In the genomic region with DNA sequence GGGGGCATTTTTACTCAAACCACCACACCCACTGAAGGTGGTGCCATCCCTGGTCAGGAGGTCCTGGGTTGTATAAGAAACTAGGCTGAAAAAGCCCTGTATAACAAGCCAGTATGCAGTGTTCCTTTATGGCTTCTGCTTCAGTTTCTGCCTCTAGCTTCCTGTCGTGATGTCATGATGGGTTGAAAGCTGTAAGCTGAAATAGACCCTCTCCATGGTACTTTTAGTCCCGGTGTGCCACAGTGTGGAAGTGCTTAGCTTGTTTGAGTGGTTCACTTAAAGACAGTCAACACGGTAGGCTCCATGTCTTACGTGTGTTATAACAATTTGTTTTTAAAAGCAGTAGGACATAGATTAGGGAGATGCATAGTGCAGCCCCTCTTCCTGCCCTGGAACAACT, we compare ENCODE assay signal across 29 mouse cellular contexts. TPM values are rescaled to one million over a fixed set of nuclear protein-coding genes. Genes with fewer than 3 reads are reported as not detected.
DNase-seq lines count a peak whose midpoint lies in the region; ATAC-seq and TF ChIP-seq lines count a peak whose summit lies in the region.
"Had no signal": no experiment of that assay in that cellular context is flagged by ENCODE, and none has a peak within 500 bp of the region (broad histone marks: within the 10 kb centered on the region; RNA-seq: fewer than 3 reads in every experiment).

No protein-coding gene starts in this region.

- no peaks in the 10 kb centered on the region for H3K27me3 ChIP-seq in intestine, embryonic 15.5 days (replicated peaks)
- no peaks in the 10 kb centered on the region for H3K27me3 ChIP-seq in intestine, postnatal 0 days (replicated peaks; ENCODE audit: control insufficient read depth, insufficient read depth, low read length)
- no peaks in the 10 kb centered on the region for H3K27me3 ChIP-seq in CH12.LX (replicated peaks)
- no peaks in the 10 kb centered on the region for H3K27me3 ChIP-seq in limb, embryonic 14.5 days (ENCODE audit: control insufficient read depth, insufficient read depth, low read length)
- H3K27me3 ChIP-seq: embryonic facial prominence, embryonic 15.5 days; forebrain, embryonic 13.5 days; hindbrain, embryonic 15.5 days; kidney, embryonic 15.5 days; midbrain, embryonic 13.5 days had no signal

- H3K4me2 ChIP-seq in intestine, embryonic 15.5 days (replicated peaks): no peak overlapping the region
- H3K4me2 ChIP-seq in intestine, postnatal 0 days (replicated peaks; ENCODE audit: low read depth): no peak overlapping the region
- peak overlapping the region; percentile 41 for H3K4me2 ChIP-seq in CH12.LX (ENCODE audit: insufficient read depth, low read depth, poor library complexity, severe bottlenecking)
- H3K4me2 ChIP-seq in limb, embryonic 14.5 days (replicated peaks; ENCODE audit: low read depth, low read length, severe bottlenecking): no peak overlapping the region
- H3K4me2 ChIP-seq: embryonic facial prominence, embryonic 15.5 days; forebrain, embryonic 13.5 days; heart, embryonic 11.5 days; hindbrain, embryonic 15.5 days; kidney, embryonic 15.5 days; liver, embryonic 15.5 days; midbrain, embryonic 13.5 days had no signal

- DNase-seq in CD4-positive, CD25-positive, alpha-beta regulatory T cell, adult 2 months (ENCODE audit: low read depth, low spot score): peak; percentile 14
- peak; percentile 24 for DNase-seq in CH12.LX (ENCODE audit: extremely low read depth)
- DNase-seq in limb, embryonic 14.5 days (ENCODE audit: low spot score): no peak
- DNase-seq in adrenal gland, postnatal 36 days: no peak
- DNase-seq: adrenal gland, postnatal 10 days; cerebellum, adult 11 months; cerebellum, adult 9-10 months; kidney, adult 11 months; kidney, postnatal 25 days; thymus, adult 18-20 months; thymus, postnatal 25 days had no signal

- 0 out of 2 replicates have a peak, but pooled peaks have one; percentile 27 for TF ChIP-seq EP300 in CH12.LX (IDR thresholded peaks at IDR 0.05; ENCODE audit: low read length)

- TF ChIP-seq CTCF in intestine, postnatal 0 days (IDR thresholded peaks at IDR 0.05; ENCODE audit: low read depth): no peak
- TF ChIP-seq CTCF in CH12.LX (conservative IDR thresholded peaks at IDR 0.05 in 1 of 2, IDR thresholded peaks at IDR 0.05 in 1 of 2; ENCODE audit: low read depth in 2 of 2, low read length in 2 of 2): no peak

- H3K27ac ChIP-seq in intestine, embryonic 15.5 days: peak overlapping the region; percentile 45
- H3K27ac ChIP-seq in intestine, postnatal 0 days (ENCODE audit: low read depth, low read length): no peak overlapping the region
- no peak overlapping the region for H3K27ac ChIP-seq in CH12.LX (ENCODE audit: insufficient read depth, low read depth)
- no peak overlapping the region for H3K27ac ChIP-seq in limb, embryonic 14.5 days (replicated peaks; ENCODE audit: low read depth, low read length)
- H3K27ac ChIP-seq: forebrain, embryonic 13.5 days; hindbrain, embryonic 10.5 days; hindbrain, embryonic 15.5 days; kidney, embryonic 15.5 days; left cerebral cortex, adult 2 months; liver, embryonic 15.5 days; macrophage; midbrain, embryonic 13.5 days had no signal

- ATAC-seq in intestine, embryonic 15.5 days: peak; percentile 10; the same call in 1 of the 2 replicates
- no peak for ATAC-seq in intestine, postnatal 0 days
- peak; percentile 38; the same call in 1 of the 2 replicates for ATAC-seq in limb, embryonic 14.5 days (ENCODE audit: low FRiP score, low read depth)
- ATAC-seq in erythroblast, adult 5-6 weeks (replicated peaks; ENCODE audit: low FRiP score, poor library complexity, severe bottlenecking): no peak
- ATAC-seq: forebrain, embryonic 13.5 days; midbrain, embryonic 13.5 days had no signal

- TF ChIP-seq RAD21 in CH12.LX (IDR thresholded peaks at IDR 0.05; ENCODE audit: low read depth, low read length): no peak

- TF ChIP-seq POLR2A in CH12.LX (IDR thresholded peaks at IDR 0.05; ENCODE audit: low read depth, low read length): no peak
- TF ChIP-seq POLR2A in limb, embryonic 14.5 days (IDR thresholded peaks at IDR 0.05; ENCODE audit: borderline replicate concordance, extremely low read depth, insufficient read depth, insufficient read length): no peak

- no peaks in the 10 kb centered on the region for H3K79me2 ChIP-seq in CH12.LX (replicated peaks; ENCODE audit: control insufficient read depth, extremely low read depth, insufficient read depth, poor library complexity, severe bottlenecking)

- H3K4me3 ChIP-seq in intestine, embryonic 15.5 days (replicated peaks): no peak overlapping the region
- H3K4me3 ChIP-seq in intestine, postnatal 0 days (ENCODE audit: low read depth, low read length): no peak overlapping the region
- no peak overlapping the region for H3K4me3 ChIP-seq in CH12.LX (replicated peaks in 1 of 3; ENCODE audit: low read depth in 2 of 3, low read length in 2 of 3, poor library complexity in 1 of 3)
- no peak overlapping the region for H3K4me3 ChIP-seq in limb, embryonic 14.5 days (replicated peaks; ENCODE audit: low read length)
- H3K4me3 ChIP-seq: embryonic facial prominence, embryonic 15.5 days; forebrain, embryonic 13.5 days; hindbrain, embryonic 10.5 days; hindbrain, embryonic 15.5 days; kidney, embryonic 15.5 days; left cerebral cortex, adult 2 months; liver, embryonic 15.5 days; midbrain, embryonic 13.5 days had no signal

- WGBS in intestine, embryonic 15.5 days: 69% methylated on average over 4 of the region's 4 CpGs
- WGBS in intestine, postnatal 0 days: 74% methylated on average over 4 of the region's 4 CpGs
- 61% methylated on average over 4 of the region's 4 CpGs for WGBS in limb, embryonic 14.5 days

- no peaks in the 10 kb centered on the region for H3K36me3 ChIP-seq in intestine, embryonic 15.5 days
- H3K36me3 ChIP-seq in intestine, postnatal 0 days (ENCODE audit: control insufficient read depth, insufficient read depth): no peaks in the 10 kb centered on the region
- H3K36me3 ChIP-seq in CH12.LX (replicated peaks in 1 of 2; ENCODE audit: control insufficient read depth in 1 of 2, insufficient read depth in 1 of 2, low read length in 1 of 2): no peaks in the 10 kb centered on the region
- no peaks in the 10 kb centered on the region for H3K36me3 ChIP-seq in limb, embryonic 14.5 days (ENCODE audit: control insufficient read depth, insufficient read depth, low read length)
- H3K36me3 ChIP-seq: embryonic facial prominence, embryonic 15.5 days; G1E; hindbrain, embryonic 10.5 days; hindbrain, embryonic 15.5 days; kidney, embryonic 15.5 days; liver, embryonic 15.5 days; midbrain, embryonic 13.5 days had no signal

- H3K9me3 ChIP-seq in intestine, embryonic 15.5 days: no peaks in the 10 kb centered on the region
- H3K9me3 ChIP-seq in intestine, postnatal 0 days (ENCODE audit: control insufficient read depth): no peaks in the 10 kb centered on the region
- H3K9me3 ChIP-seq in CH12.LX (replicated peaks; ENCODE audit: low read length): peaks cover 2% of the 10 kb centered on the region
- no peaks in the 10 kb centered on the region for H3K9me3 ChIP-seq in limb, embryonic 14.5 days (ENCODE audit: control insufficient read depth, low read length)
- H3K9me3 ChIP-seq: embryonic facial prominence, embryonic 15.5 days; forebrain, embryonic 13.5 days; G1E; hindbrain, embryonic 10.5 days; hindbrain, embryonic 15.5 days; kidney, embryonic 15.5 days; liver, embryonic 15.5 days; midbrain, embryonic 13.5 days had no signal

- no peaks in the 10 kb centered on the region for H3K4me1 ChIP-seq in intestine, embryonic 15.5 days (replicated peaks)
- H3K4me1 ChIP-seq in intestine, postnatal 0 days (replicated peaks; ENCODE audit: control insufficient read depth, insufficient read depth, low read length): no peaks in the 10 kb centered on the region
- peaks cover 15 to 24% of the 10 kb centered on the region in 2 experiments for H3K4me1 ChIP-seq in CH12.LX (ENCODE audit: control insufficient read depth in 1 of 2, insufficient read depth in 2 of 2)
- peaks cover 3% of the 10 kb centered on the region; the same call in 1 of the 2 replicates for H3K4me1 ChIP-seq in limb, embryonic 14.5 days (ENCODE audit: control insufficient read depth, insufficient read depth, low read length)
- H3K4me1 ChIP-seq: forebrain, embryonic 13.5 days; hindbrain, embryonic 15.5 days; kidney, embryonic 15.5 days; liver, embryonic 15.5 days; midbrain, embryonic 13.5 days had no signal

- H3K9ac ChIP-seq in intestine, embryonic 15.5 days: no peak overlapping the region
- no peak overlapping the region for H3K9ac ChIP-seq in intestine, postnatal 0 days (ENCODE audit: low read depth, low read length)
- H3K9ac ChIP-seq in CH12.LX (ENCODE audit: insufficient read depth, low read depth): no peak overlapping the region
- no peak overlapping the region for H3K9ac ChIP-seq in limb, embryonic 14.5 days (ENCODE audit: low read depth, low read length, severe bottlenecking)
- H3K9ac ChIP-seq: embryonic facial prominence, embryonic 15.5 days; forebrain, embryonic 13.5 days; hindbrain, embryonic 15.5 days; kidney, embryonic 15.5 days; liver, embryonic 15.5 days; midbrain, embryonic 13.5 days had no signal

- dilution Hi-C loops in CH12.LX (cut with MboI; ENCODE audit: extremely low pct_ligation_motif_present, extremely low pct_unique_long_range_greater_than_20kb, low sequenced_read_pairs): no loop called here

- in situ Hi-C loops in CH12.LX (cut with MboI; ENCODE audit: low pct_ligation_motif_present, low pct_unique_long_range_greater_than_20kb, low sequenced_read_pairs): loop anchor here (25.0 kb wide), 1 partner anchor 431 kb away; no protein-coding TSS in a partner anchor

TF ChIP-seq in CH12.LX, 34 proteins besides CTCF, POLR2A, EP300 and RAD21 (continues in another document):
- TF ChIP-seq ZC3H11A (IDR thresholded peaks at IDR 0.05; ENCODE audit: low read depth, low read length): no peak
- TF ChIP-seq SIN3A (IDR thresholded peaks at IDR 0.05; ENCODE audit: low read length): no peak; the same call in 1 of the 2 replicates
- TF ChIP-seq USF1 (IDR thresholded peaks at IDR 0.05; ENCODE audit: low read depth, low read length): no peak
- TF ChIP-seq MAFK (IDR thresholded peaks at IDR 0.05; ENCODE audit: insufficient replicate concordance, low read length): no peak
- TF ChIP-seq IRF4 (IDR thresholded peaks at IDR 0.05; ENCODE audit: low read depth, low read length): no peak
- TF ChIP-seq NRF1 (IDR thresholded peaks at IDR 0.05; ENCODE audit: low read depth, low read length): no peak
- TF ChIP-seq TBP (conservative IDR thresholded peaks at IDR 0.05; ENCODE audit: low read depth, low read length): no peak

RNA-seq across cellular contexts. Expression of gene Il1r2, which starts 32.4 kb away (rescaled TPM):
- polyA plus RNA-seq in intestine, embryonic 15.5 days (2015; fragmentation: Nextera tagmentation; extraction: Ambion mirVana): 1.4 and 1.5 TPM in 2 replicates
- polyA plus RNA-seq in intestine, postnatal 0 days (2015; fragmentation: Nextera tagmentation; extraction: Ambion mirVana): 1.6 and 2.1 TPM in 2 replicates
- 0.13 and 0.17 TPM in 2 replicates for total RNA-seq in CH12.LX (2012; rRNA removed)
- total RNA-seq in CH12.LX (2014; rRNA removed): 2.2 and 2.8 TPM in 2 replicates
- 1.0 and 1.1 TPM in 2 replicates for polyA plus RNA-seq in CH12.LX (2012; ENCODE audit: insufficient read length, low read depth)
- polyA plus RNA-seq in limb, embryonic 14.5 days (2012; rRNA removed): 0.58 and 0.64 TPM in 2 replicates
- polyA plus RNA-seq in limb, embryonic 14.5 days (2014; fragmentation: Nextera tagmentation; extraction: Ambion mirVana): 1.6 and 1.8 TPM in 2 replicates
- total RNA-seq in erythroblast, adult 5-6 weeks (2015; ENCODE audit: low replicate concordance): 4.2 and 11.5 TPM in 2 replicates
- 6.6 and 7.9 TPM in 2 replicates for total RNA-seq in erythroblast, adult 5-6 weeks (2017; ENCODE audit: low replicate concordance)
- total RNA-seq in adrenal gland, postnatal 36 days (2021): 1 to 10 TPM in 1 of 2 experiments, under 1 TPM in 1; 0.89 to 1.1 TPM
- total RNA-seq: heart, adult 18-20 months; layer of hippocampus, adult 18-20 months; left cerebral cortex, adult 2 months; left cerebral cortex, postnatal 36 days; liver, adult 2 months had no signal
- polyA plus RNA-seq: G1E had no signal

Comparison
In these comparisons a context has a peak if more than half of its experiments do, and no peak if none do; other contexts are left out.
1. ATAC-seq: peak in intestine, embryonic 15.5 days (single experiment) and limb, embryonic 14.5 days (single experiment); none in intestine, postnatal 0 days (single experiment) and erythroblast, adult 5-6 weeks (single experiment).
2. DNase-seq: peak in CD4-positive, CD25-positive, alpha-beta regulatory T cell, adult 2 months (single experiment) and CH12.LX (single experiment); none in limb, embryonic 14.5 days (single experiment) and adrenal gland, postnatal 36 days (0 of 2).